13 mouse cellular contexts compared by ENCODE assay signal in the genomic region with DNA sequence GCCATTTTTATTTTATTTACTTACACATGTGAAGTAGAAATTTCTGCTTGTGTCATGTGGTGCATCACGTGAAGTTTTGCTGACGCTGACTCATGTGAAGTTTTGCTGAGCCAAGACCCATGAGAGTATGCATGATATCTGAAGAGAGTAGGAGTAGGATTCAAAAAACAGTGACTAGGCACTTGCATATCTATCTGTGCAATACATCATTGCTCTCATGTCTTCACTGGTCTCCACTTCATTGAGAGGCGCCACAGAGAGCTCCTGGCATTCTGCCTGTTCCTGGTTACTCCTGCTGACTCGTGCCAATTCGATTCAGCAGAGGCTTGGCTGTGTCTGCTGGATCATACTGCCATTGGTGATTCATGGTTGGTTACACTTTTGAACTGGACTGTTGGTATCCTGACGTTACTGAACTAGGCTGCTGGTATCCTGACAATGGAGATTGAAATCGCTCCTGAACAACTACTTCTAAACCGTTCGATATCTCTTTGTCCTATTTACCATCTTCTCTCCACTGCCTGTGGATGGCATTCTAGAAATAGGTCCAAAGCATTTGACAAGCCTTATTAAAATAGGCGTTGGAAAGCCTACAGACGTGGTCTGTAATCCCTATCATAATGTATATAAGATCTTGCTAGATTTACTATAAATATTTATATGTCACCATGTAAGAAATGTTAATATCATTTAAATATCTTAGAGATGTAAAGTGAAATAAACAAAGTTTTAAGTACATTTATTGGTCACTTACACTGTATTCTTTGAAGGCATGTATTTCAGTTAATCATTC.
A peak's percentile ranks its signal among the peaks of the same experiment; 100 is the strongest.
DNase-seq lines count a peak whose midpoint lies in the region; ATAC-seq lines count a peak whose summit lies in the region.
"Had no signal": no experiment of that assay in that cellular context is flagged by ENCODE, and none has a peak within 500 bp of the region (broad histone marks: within the 10 kb centered on the region; RNA-seq: fewer than 3 reads in every experiment).

No protein-coding gene starts in this region.

- no peak overlapping the region for H3K9ac ChIP-seq in hindbrain, embryonic 15.5 days
- no peak overlapping the region for H3K9ac ChIP-seq in midbrain, embryonic 14.5 days (replicated peaks; ENCODE audit: low read length)
- no peak overlapping the region for H3K9ac ChIP-seq in midbrain, embryonic 16.5 days (ENCODE audit: low read depth, low read length)
- H3K9ac ChIP-seq: embryonic facial prominence, embryonic 15.5 days; heart, embryonic 13.5 days had no signal

- H3K27me3 ChIP-seq in hindbrain, embryonic 15.5 days, result no peaks in the 10 kb centered on the region
- no peaks in the 10 kb centered on the region for H3K27me3 ChIP-seq in hindbrain, embryonic 10.5 days (ENCODE audit: insufficient read depth, poor library complexity, severe bottlenecking)
- no peaks in the 10 kb centered on the region for H3K27me3 ChIP-seq in midbrain, embryonic 14.5 days (ENCODE audit: control insufficient read depth, insufficient read depth, low read length)
- H3K27me3 ChIP-seq in midbrain, embryonic 16.5 days (ENCODE audit: control insufficient read depth, insufficient read depth, low read depth, low read length), result no peaks in the 10 kb centered on the region
- H3K27me3 ChIP-seq: embryonic facial prominence, embryonic 15.5 days; heart, embryonic 13.5 days had no signal

- no peak overlapping the region for H3K4me2 ChIP-seq in hindbrain, embryonic 15.5 days
- H3K4me2 ChIP-seq in midbrain, embryonic 14.5 days (ENCODE audit: low read length), result no peak overlapping the region
- no peak overlapping the region for H3K4me2 ChIP-seq in midbrain, embryonic 16.5 days (ENCODE audit: low read length)
- H3K4me2 ChIP-seq: embryonic facial prominence, embryonic 15.5 days; heart, embryonic 13.5 days had no signal

- no peaks in the 10 kb centered on the region for H3K36me3 ChIP-seq in hindbrain, embryonic 15.5 days
- no peaks in the 10 kb centered on the region for H3K36me3 ChIP-seq in hindbrain, embryonic 10.5 days
- H3K36me3 ChIP-seq in midbrain, embryonic 14.5 days (ENCODE audit: control insufficient read depth, insufficient read depth, low read length), result no peaks in the 10 kb centered on the region
- H3K36me3 ChIP-seq in midbrain, embryonic 16.5 days (ENCODE audit: control insufficient read depth, insufficient read depth, low read length), result no peaks in the 10 kb centered on the region
- H3K36me3 ChIP-seq: embryonic facial prominence, embryonic 15.5 days; heart, embryonic 13.5 days had no signal

- H3K9me3 ChIP-seq in hindbrain, embryonic 15.5 days, result no peaks in the 10 kb centered on the region
- H3K9me3 ChIP-seq in hindbrain, embryonic 10.5 days, result no peaks in the 10 kb centered on the region
- no peaks in the 10 kb centered on the region for H3K9me3 ChIP-seq in midbrain, embryonic 14.5 days (ENCODE audit: control insufficient read depth, low read length)
- H3K9me3 ChIP-seq in midbrain, embryonic 16.5 days (replicated peaks; ENCODE audit: control insufficient read depth, low read length, poor library complexity, severe bottlenecking), result no peaks in the 10 kb centered on the region
- H3K9me3 ChIP-seq: embryonic facial prominence, embryonic 15.5 days; heart, embryonic 13.5 days had no signal

- no peak for DNase-seq in hindbrain, embryonic 10.5 days (ENCODE audit: low spot score)
- peak; percentile 17 for DNase-seq in midbrain, embryonic 14.5 days
- peak; percentile 4 for DNase-seq in fibroblast of lung, adult 2 months (ENCODE audit: low read depth)
- no peak for DNase-seq in gastrocnemius, adult 8-10 months (ENCODE audit: low spot score in 2 of 2)
- DNase-seq in embryo, embryonic 10.5 days (ENCODE audit: low spot score), result no peak
- DNase-seq: gastrocnemius, adult 2 months; thymus, adult 18-20 months had no signal

- 0 out of 2 replicates have a peak, but pooled peaks have one; percentile 61 for ATAC-seq in hindbrain, embryonic 15.5 days (ENCODE audit: low FRiP score, low read depth)
- no peak for ATAC-seq in midbrain, embryonic 14.5 days (ENCODE audit: low FRiP score, low TSS enrichment)
- ATAC-seq in midbrain, embryonic 16.5 days, result no peak
- peak; percentile 58; the same call in 1 of the 2 replicates for ATAC-seq in cerebellum, adult (ENCODE audit: insufficient number of reproducible peaks, low FRiP score, low TSS enrichment)
- ATAC-seq: inflammation-experienced regulatory T-cells, adult 6 months had no signal

- H3K4me3 ChIP-seq in hindbrain, embryonic 15.5 days, result no peak overlapping the region
- H3K4me3 ChIP-seq in hindbrain, embryonic 10.5 days, result no peak overlapping the region
- H3K4me3 ChIP-seq in midbrain, embryonic 14.5 days (replicated peaks; ENCODE audit: low read depth, low read length), result no peak overlapping the region
- no peak overlapping the region for H3K4me3 ChIP-seq in midbrain, embryonic 16.5 days (ENCODE audit: low read depth, low read length)
- H3K4me3 ChIP-seq: embryonic facial prominence, embryonic 15.5 days; gastrocnemius, adult 2 months; heart, embryonic 13.5 days had no signal

- WGBS in hindbrain, embryonic 15.5 days, result 75% methylated on average over 11 of the region's 11 CpGs
- WGBS in hindbrain, embryonic 10.5 days, result 90% methylated on average over 11 of the region's 11 CpGs
- 84% methylated on average over 11 of the region's 11 CpGs for WGBS in midbrain, embryonic 14.5 days
- WGBS in midbrain, embryonic 16.5 days, result 81% methylated on average over 11 of the region's 11 CpGs

- H3K27ac ChIP-seq in hindbrain, embryonic 15.5 days (replicated peaks), result no peak overlapping the region
- no peak overlapping the region for H3K27ac ChIP-seq in hindbrain, embryonic 10.5 days
- H3K27ac ChIP-seq in midbrain, embryonic 14.5 days (replicated peaks; ENCODE audit: low read depth, low read length), result no peak overlapping the region
- no peak overlapping the region for H3K27ac ChIP-seq in midbrain, embryonic 16.5 days (ENCODE audit: low read length)
- H3K27ac ChIP-seq: embryonic facial prominence, embryonic 15.5 days; gastrocnemius, adult 2 months; heart, embryonic 13.5 days had no signal

- no peaks in the 10 kb centered on the region for H3K4me1 ChIP-seq in hindbrain, embryonic 15.5 days (replicated peaks)
- H3K4me1 ChIP-seq in hindbrain, embryonic 10.5 days (replicated peaks), result no peaks in the 10 kb centered on the region
- H3K4me1 ChIP-seq in midbrain, embryonic 14.5 days (ENCODE audit: control insufficient read depth, insufficient read depth, low read length), result no peaks in the 10 kb centered on the region
- no peaks in the 10 kb centered on the region for H3K4me1 ChIP-seq in midbrain, embryonic 16.5 days (ENCODE audit: control insufficient read depth, insufficient read depth, low read length)
- H3K4me1 ChIP-seq: embryonic facial prominence, embryonic 15.5 days; heart, embryonic 13.5 days had no signal

Comparison
In these comparisons a context has a peak if more than half of its experiments do, and no peak if none do; other contexts are left out.
1. ATAC-seq: peak in hindbrain, embryonic 15.5 days (single experiment) and cerebellum, adult (single experiment); none in midbrain, embryonic 14.5 days (single experiment) and midbrain, embryonic 16.5 days (single experiment).
2. DNase-seq: peak in midbrain, embryonic 14.5 days (single experiment) and fibroblast of lung, adult 2 months (single experiment); none in hindbrain, embryonic 10.5 days (single experiment), gastrocnemius, adult 8-10 months (0 of 2) and embryo, embryonic 10.5 days (single experiment).